Mouse (Mus musculus) heart, embryonic 16.5 days (tissue): ENCODE results near the gene 4930404N11Rik. TPM values are rescaled to one million over a fixed set of nuclear protein-coding genes. Genes with fewer than 3 reads are reported as not detected.

ENCODE experiments used
- ATAC-seq: fragments of 200-750 bp; cut with Nextera tagmentation; replicated peaks from 2 replicates; pipeline ENCODE4 v1.8.0; 2017; ENCODE audit warnings: moderate number of reproducible peaks; ENCODE audit not compliant: insufficient read depth, low FRiP score; ENCODE audit errors: extremely low read depth
- H3K27ac ChIP-seq: fragments of 300-500 bp; sonication (generic); 2 replicates; pipeline ENCODE4 v1.5.1; 2014; ENCODE audit warnings: mild to moderate bottlenecking, low read length, control low read depth, moderate library complexity
- H3K27me3 ChIP-seq: fragments of 300-500 bp; sonication (generic); 2 replicates; pipeline ENCODE4 v1.6.1; 2014; ENCODE audit warnings: low read length, mixed read lengths; ENCODE audit not compliant: control insufficient read depth, insufficient read depth
- H3K36me3 ChIP-seq: fragments of 300-500 bp; sonication (generic); 2 replicates; pipeline ENCODE4 v1.6.1; 2014; ENCODE audit not compliant: control insufficient read depth, insufficient read depth
- H3K4me1 ChIP-seq: fragments of 300-500 bp; sonication (generic); 2 replicates; pipeline ENCODE4 v1.6.1; 2014; ENCODE audit warnings: low read length, mixed read lengths; ENCODE audit not compliant: control insufficient read depth, insufficient read depth
- H3K4me2 ChIP-seq: fragments of 300-500 bp; sonication (generic); 2 replicates; pipeline ENCODE4 v1.6.1; 2014; ENCODE audit warnings: low read depth, mild to moderate bottlenecking, control low read depth, low read length
- H3K4me3 ChIP-seq: fragments of 300-500 bp; sonication (generic); 2 replicates; pipeline ENCODE4 v1.5.1; 2014; ENCODE audit warnings: mild to moderate bottlenecking, control low read depth, low read length
- H3K9ac ChIP-seq: fragments of 300-500 bp; sonication (generic); 2 replicates; pipeline ENCODE4 v1.6.1; 2014; ENCODE audit warnings: low read length, control low read depth
- H3K9me3 ChIP-seq: fragments of 300-500 bp; sonication (generic); replicated peaks from 2 replicates; pipeline ENCODE4 v1.6.1; 2016; ENCODE audit warnings: low read length; ENCODE audit not compliant: control insufficient read depth
- WGBS: fragments of 180-500 bp; shearing (Covaris S2); extraction: QIAGEN DNeasy Blood & Tissue Kit; methylation state at CpG from one replicate; pipeline ENCODE4 v1.1.7; 2014; 5-methylcytosine and 5-hydroxymethylcytosine counted together
- polyA plus RNA-seq: library from polyadenylated mRNA; unstranded; fragments of >200 nt; fragmentation: Nextera tagmentation; extraction: Ambion mirVana; gene quantifications from 2 replicates; pipeline ENCODE4 v1.2.1, GENCODE M21; 2015

4930404N11Rik gene
- polyA plus RNA-seq, 1 experiment from 2014 or later: 1.9 TPM

DNA sequence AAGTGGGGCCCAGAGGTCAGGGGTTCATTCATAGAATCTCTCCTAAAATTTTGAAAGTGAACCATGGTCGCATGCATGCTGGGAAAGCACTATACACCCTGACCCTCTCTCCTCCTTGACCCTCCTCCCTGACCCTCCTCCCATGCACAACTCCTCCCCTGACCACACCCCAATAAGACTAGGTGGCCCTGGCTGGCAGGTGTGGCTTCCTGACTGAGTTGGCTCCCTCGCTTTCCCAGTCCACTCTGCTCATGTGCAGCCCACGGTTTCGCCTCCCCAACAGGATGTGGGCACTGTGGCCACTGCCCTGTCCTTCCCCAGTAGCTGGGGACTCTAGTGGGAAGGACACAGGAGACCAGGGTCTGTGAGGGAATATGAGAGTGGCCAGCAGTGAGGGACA, 44.7 kb upstream of the 4930404N11Rik start:
- WGBS: 61% methylated on average over 4 of the region's 4 CpGs
- no peaks in the 10 kb centered on the region for H3K9me3 ChIP-seq
- 0 out of 2 replicates have a peak overlapping the region, but pooled peaks have one; percentile 13 for H3K4me3 ChIP-seq
- H3K36me3 ChIP-seq: peaks cover 11% of the 10 kb centered on the region
- H3K9ac ChIP-seq: peak overlapping the region; percentile 51; the same call in 1 of the 2 replicates
- peaks cover 89% of the 10 kb centered on the region for H3K4me1 ChIP-seq
- no peaks in the 10 kb centered on the region for H3K27me3 ChIP-seq
- ATAC-seq: no peak
- H3K27ac ChIP-seq: peak overlapping the region; percentile 100
- H3K4me2 ChIP-seq: peak overlapping the region; percentile 20; the same call in 1 of the 2 replicates

DNA sequence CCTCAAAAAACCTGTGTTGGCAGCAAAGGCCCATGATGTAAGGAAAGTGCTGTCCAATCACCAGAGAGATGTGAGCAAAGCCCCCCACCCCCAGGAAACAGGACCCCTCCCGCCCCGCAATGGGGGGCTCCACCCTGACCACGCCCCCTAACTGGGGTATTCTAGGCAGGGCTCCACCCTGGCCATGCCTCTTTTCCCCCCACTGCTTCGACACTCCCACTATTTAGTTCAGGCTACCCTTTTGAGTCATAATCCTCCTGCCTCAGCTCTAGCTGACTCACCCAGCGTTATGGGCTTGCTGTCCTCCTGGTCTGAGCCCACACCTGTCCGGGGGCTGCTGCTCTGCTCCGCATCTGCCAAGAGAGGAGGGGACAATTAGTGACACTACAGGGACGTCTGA, 43.7 kb upstream of the 4930404N11Rik start:
- Histone ChIP-seq H3K27ac (peak overlapping the region; percentile 100), H3K4me1 (peaks cover 81% of the 10 kb centered on the region), H3K4me3 (no peak overlapping the region; the same call in 1 of the 2 replicates), H3K9me3 (no peaks in the 10 kb centered on the region), H3K9ac (0 out of 2 replicates have a peak overlapping the region, but pooled peaks have one; percentile 18), H3K27me3 (no peaks in the 10 kb centered on the region), H3K4me2 (peak overlapping the region; percentile 24; the same call in 1 of the 2 replicates), H3K36me3 (peaks cover 21% of the 10 kb centered on the region)
- 37% methylated on average over 8 of the region's 8 CpGs for WGBS
- ATAC-seq: no peak

DNA sequence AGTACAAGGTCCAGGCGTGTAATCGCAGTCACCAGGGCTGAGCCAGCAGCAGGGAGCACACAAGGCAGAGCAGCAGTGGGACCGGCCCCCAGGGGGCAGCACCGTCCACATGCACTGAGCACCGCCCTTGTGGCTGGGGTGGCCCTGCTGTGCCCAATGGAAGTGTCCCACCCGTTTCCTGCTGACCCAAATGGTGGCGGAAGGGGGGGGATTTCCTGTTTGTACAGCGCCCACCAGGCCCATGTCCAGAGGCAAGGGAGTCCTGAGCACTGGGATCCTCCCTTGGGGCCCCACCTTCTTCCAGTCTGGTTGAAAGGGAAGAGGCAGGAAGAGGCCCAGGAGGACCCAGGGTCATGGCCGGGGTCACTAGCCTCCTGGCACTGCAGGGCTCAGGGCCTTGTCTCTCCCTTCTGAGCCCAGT, 43.3 kb upstream of the 4930404N11Rik start:
- peak; percentile 30 for ATAC-seq
- WGBS: 25% methylated on average over 9 of the region's 9 CpGs
- no peak overlapping the region for H3K9ac ChIP-seq
- H3K4me1 ChIP-seq: peaks cover 77% of the 10 kb centered on the region
- H3K36me3 ChIP-seq: peaks cover 22% of the 10 kb centered on the region
- H3K27ac ChIP-seq: peak overlapping the region; percentile 100
- no peaks in the 10 kb centered on the region for H3K9me3 ChIP-seq
- H3K4me3 ChIP-seq: no peak overlapping the region
- H3K27me3 ChIP-seq: no peaks in the 10 kb centered on the region
- no peak overlapping the region for H3K4me2 ChIP-seq

DNA sequence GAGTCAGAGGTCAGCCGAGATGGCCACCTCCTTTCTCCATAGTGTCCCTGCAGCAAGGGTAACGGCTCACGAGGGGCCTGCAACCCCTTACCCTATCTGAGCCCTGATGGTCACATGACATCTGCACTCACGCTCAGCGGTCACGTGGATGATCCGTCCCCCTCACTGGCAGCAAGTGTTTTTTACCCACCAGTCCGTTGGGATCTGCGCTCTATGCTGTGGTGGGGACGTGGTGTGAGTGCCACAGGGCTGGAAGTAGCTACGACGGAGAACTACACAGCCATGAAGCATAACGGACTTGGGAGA, 42.8 kb upstream of the 4930404N11Rik start:
- WGBS: 56% methylated on average over 13 of the region's 13 CpGs
- Histone ChIP-seq H3K9ac (no peak overlapping the region), H3K27ac (peak overlapping the region; percentile 34), H3K36me3 (peaks cover 27% of the 10 kb centered on the region), H3K4me2 (no peak overlapping the region), H3K27me3 (no peaks in the 10 kb centered on the region), H3K4me1 (peaks cover 73% of the 10 kb centered on the region), H3K9me3 (no peaks in the 10 kb centered on the region), H3K4me3 (no peak overlapping the region)
- no peak for ATAC-seq

DNA sequence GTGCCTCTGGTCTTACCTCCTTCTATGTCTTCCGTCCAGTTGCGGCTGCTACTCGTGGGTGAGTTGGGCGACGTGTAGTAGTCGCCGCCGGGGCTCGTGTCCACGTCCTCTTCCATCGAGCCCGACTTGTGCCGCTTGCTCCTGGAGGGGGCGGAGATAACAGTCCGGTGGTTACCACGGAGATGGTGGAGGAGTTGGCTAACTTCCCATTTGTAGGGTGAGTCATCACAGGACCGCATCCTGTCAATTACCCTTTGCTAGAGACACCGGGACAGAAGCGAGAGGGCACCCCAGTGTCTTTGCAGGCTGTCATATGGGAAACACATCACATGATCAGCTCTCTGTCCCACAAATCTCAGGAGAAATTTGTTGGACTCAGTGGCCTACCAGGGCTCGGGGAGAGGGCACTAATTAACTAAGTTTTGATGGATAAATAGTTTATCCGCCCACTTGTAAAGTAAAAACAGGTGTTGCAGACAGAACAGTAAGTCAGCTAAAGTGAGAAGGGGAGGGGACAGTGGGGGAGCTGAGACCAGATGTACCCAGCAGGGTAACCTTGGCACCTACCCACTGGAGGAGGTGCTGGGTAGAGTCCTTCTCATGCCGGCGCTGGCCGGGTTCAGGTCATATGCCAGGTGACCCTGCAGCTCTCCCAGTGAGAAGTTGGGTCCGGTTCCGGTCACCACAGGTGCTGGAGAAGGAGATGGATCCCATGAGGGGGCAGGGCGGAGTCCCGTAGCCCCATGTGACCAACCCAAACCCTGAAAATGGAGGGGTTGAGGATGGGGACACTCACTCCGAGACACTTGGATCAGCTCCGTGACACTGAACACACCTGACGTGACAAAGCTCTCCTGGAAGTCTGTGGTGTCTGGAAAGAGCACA, 42.2 kb upstream of the 4930404N11Rik start:
- Histone ChIP-seq H3K4me3 (peak overlapping the region; percentile 28), H3K4me2 (peak overlapping the region; percentile 47), H3K9ac (peak overlapping the region; percentile 47), H3K27me3 (no peaks in the 10 kb centered on the region), H3K27ac (peak overlapping the region; percentile 34), H3K9me3 (no peaks in the 10 kb centered on the region), H3K36me3 (peaks cover 27% of the 10 kb centered on the region), H3K4me1 (peaks cover 71% of the 10 kb centered on the region)
- peak; percentile 33 for ATAC-seq
- WGBS: 22% methylated on average over 31 of the region's 31 CpGs

DNA sequence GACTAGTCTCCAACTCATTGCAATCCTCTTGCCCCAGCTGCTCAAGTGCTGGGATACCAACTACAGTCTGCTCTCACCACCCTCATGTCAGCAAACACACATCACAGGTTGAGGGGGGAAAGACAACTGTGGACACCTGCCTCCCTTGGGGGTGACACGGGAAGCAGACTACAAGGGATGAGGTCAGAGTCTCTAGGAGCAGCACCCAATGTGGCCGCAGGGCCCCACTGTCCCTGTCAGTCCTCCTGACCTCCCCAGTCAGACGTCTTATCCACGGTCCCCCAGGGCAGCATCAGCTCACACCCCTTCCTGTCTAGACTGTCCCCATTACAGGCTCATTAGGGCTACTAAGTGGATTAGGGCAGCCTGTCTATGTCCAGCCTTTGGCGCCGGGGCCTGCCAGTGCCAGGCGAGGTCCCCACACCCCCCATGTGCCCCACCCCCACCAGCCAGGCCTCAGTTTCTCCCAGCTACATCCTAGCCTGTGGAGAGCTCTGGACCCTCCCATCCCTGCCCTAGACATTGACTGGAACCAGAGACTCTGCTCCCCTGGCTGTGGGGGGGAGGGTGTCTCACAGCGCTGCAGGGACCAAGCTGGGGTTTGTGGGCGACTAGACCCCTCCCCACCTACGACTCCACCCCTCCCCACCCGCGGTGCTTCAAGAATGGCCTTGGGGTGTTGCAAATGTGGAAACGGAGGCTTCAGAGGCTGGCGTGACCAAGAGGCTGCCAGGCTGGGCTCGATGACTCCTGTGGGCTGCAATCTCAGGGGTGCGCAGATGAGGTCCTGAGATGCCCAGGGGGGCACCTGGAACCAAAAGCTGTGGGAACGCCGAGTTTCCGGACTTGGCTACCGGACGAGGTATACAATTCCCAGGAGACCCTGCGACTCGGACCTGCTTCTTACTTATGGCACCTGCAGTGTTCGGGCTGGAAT, 41.2 kb upstream of the 4930404N11Rik start:
- Histone ChIP-seq H3K9ac (peak overlapping the region; percentile 47), H3K27ac (peak overlapping the region; percentile 29; the same call in 1 of the 2 replicates), H3K36me3 (peaks cover 25% of the 10 kb centered on the region), H3K4me1 (peaks cover 71% of the 10 kb centered on the region), H3K4me2 (peak overlapping the region; percentile 47), H3K9me3 (no peaks in the 10 kb centered on the region), H3K27me3 (no peaks in the 10 kb centered on the region), H3K4me3 (peak overlapping the region; percentile 28)
- WGBS: 35% methylated on average over 24 of the region's 24 CpGs
- no peak for ATAC-seq

DNA sequence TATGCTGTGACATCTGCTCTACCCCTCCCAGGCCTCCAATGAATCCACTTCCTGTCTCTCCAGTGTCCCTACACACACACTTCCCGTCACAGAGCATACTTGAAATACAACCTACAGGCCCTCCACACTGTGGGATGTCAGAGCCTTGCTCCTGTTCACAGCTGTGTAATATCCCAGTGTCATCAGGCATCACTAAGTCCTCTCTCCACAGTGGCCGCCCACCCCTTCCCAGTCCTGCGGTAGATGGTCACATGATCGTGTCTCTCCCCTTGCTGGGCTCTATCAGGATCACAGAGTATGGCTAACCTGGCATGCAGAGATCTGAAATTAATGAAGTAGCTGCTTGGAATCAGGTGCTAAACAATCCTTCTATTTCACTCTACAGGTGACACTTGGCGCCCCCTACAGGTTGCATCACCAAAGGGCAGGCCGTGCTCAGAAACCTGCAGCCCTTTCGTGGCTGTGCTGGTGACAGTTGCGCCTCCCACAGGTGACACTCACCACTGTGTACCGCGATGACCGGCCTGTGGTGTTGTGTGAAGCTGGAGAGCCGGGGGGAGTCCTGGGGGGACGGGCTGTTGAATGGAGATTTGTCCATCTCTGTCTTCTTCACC, 40.1 kb upstream of the 4930404N11Rik start:
- Histone ChIP-seq H3K27ac (0 out of 2 replicates have a peak overlapping the region, but pooled peaks have one; percentile 29), H3K36me3 (peaks cover 27% of the 10 kb centered on the region), H3K9me3 (no peaks in the 10 kb centered on the region), H3K9ac (no peak overlapping the region), H3K4me1 (peaks cover 69% of the 10 kb centered on the region), H3K27me3 (no peaks in the 10 kb centered on the region), H3K4me3 (no peak overlapping the region), H3K4me2 (no peak overlapping the region)
- WGBS: 57% methylated on average over 13 of the region's 13 CpGs
- ATAC-seq: no peak

DNA sequence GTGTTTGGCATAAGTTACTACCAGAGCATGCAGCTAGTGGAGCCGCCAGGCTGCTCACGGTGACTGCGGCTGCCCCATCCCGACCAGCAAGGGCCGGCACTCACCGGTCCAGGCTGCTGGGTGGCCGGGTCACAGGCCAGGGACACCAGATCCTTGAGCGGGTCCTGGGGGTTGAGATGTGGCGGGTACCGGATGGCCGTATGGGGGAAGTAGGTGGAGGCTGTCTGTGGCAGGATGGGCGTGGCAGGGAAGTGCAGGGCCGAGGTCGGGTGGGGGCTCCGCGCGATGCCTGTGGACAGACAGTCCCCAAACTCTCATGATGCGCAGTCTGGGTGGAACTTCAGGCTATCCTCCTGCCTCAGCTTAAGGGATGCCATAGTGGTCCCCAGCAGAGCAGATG, 39.1 kb upstream of the 4930404N11Rik start:
- peaks cover 37% of the 10 kb centered on the region for H3K36me3 ChIP-seq
- H3K4me3 ChIP-seq: no peak overlapping the region
- no peaks in the 10 kb centered on the region for H3K9me3 ChIP-seq
- peak overlapping the region; percentile 38; the same call in 1 of the 2 replicates for H3K27ac ChIP-seq
- H3K4me1 ChIP-seq: peaks cover 60% of the 10 kb centered on the region
- H3K9ac ChIP-seq: 0 out of 2 replicates have a peak overlapping the region, but pooled peaks have one; percentile 30
- H3K4me2 ChIP-seq: no peak overlapping the region
- ATAC-seq: no peak
- no peaks in the 10 kb centered on the region for H3K27me3 ChIP-seq
- WGBS: 50% methylated on average over 18 of the region's 18 CpGs
